ENCODE assay signal across 8 mouse cellular contexts in the genomic region with DNA sequence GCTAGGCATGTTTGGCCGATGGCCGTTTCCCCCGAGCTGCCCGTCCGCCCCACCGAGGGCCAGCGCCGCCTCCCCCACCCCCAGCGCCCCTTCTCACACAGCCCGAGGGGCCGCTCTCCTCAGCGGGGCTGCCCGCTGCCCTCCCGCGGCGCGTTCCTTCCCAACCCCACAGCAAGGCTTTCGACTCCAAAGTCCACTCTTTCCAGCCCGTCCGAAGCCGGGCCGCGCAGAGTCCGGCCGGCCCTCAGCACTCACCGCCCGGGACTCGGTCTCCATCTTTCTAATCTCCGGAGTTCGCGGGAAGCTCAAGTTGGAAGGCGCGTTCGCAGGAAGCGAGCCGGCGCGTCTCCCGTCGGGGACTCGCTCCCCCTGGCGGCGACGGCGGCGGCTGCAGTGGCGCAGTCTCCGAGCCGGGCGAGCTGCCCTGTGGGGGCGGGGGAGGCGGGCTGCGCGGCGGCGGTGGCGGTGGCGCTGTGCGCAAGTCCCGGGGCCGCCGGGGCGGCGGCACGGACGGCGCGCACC. TPM values are rescaled to one million over a fixed set of nuclear protein-coding genes. Genes with fewer than 3 reads are reported as not detected.
DNase-seq lines count a peak whose midpoint lies in the region; ATAC-seq and TF ChIP-seq lines count a peak whose summit lies in the region.

A gene (minus strand): TSS at position 426 of the 522 bp plus-strand sequence.

- H3K9ac ChIP-seq in ES-E14 (ENCODE audit: insufficient read depth, low read depth, low read length, poor library complexity, severe bottlenecking), result peak within 1 kb of the TSS; percentile 36; the same call in 1 of the 2 replicates
- no peak within 1 kb of the TSS for H3K9ac ChIP-seq in hindbrain, embryonic 11.5 days (ENCODE audit: low read depth, low read length)
- no peak within 1 kb of the TSS for H3K9ac ChIP-seq in lung, embryonic 14.5 days

- peak within 1 kb of the TSS; percentile 71 to 75 for H3K4me3 ChIP-seq in ES-E14 (ENCODE audit: insufficient read depth in 1 of 2, low read depth in 1 of 2, low read length in 2 of 2, poor library complexity in 1 of 2, severe bottlenecking in 1 of 2)
- peak within 1 kb of the TSS; percentile 44 for H3K4me3 ChIP-seq in hindbrain, embryonic 11.5 days (ENCODE audit: low read depth, low read length)
- H3K4me3 ChIP-seq in lung, embryonic 14.5 days (ENCODE audit: low read depth, low read length), result peak within 1 kb of the TSS; percentile 46
- H3K4me3 ChIP-seq in olfactory bulb, adult 2 months (ENCODE audit: insufficient read depth, low read depth, low read length), result peak within 1 kb of the TSS; percentile 43

- TF ChIP-seq CTCF in lung, embryonic 14.5 days (IDR thresholded peaks at IDR 0.05; ENCODE audit: low read depth), result peak; percentile 55
- TF ChIP-seq CTCF in olfactory bulb, adult 2 months (IDR thresholded peaks at IDR 0.05; ENCODE audit: insufficient read depth, low read depth, low read length), result peak; percentile 33; the same call in 1 of the 2 replicates

- no peak for TF ChIP-seq POLR2A in olfactory bulb, adult 2 months (IDR thresholded peaks at IDR 0.05; ENCODE audit: insufficient read depth, low read depth, low read length)

- H3K36me3 ChIP-seq in ES-E14 (ENCODE audit: control insufficient read depth, insufficient read depth, low read length, poor library complexity, severe bottlenecking), result no peaks in the 10 kb centered on the region
- no peaks in the 10 kb centered on the region for H3K36me3 ChIP-seq in hindbrain, embryonic 11.5 days (ENCODE audit: control insufficient read depth, insufficient read depth, low read length)
- H3K36me3 ChIP-seq in lung, embryonic 14.5 days (ENCODE audit: insufficient read depth), result no peaks in the 10 kb centered on the region

- 0 out of 2 replicates have a peak, but pooled peaks have one; percentile 41 for ATAC-seq in frontal cortex, adult (ENCODE audit: low TSS enrichment)
- ATAC-seq in hindbrain, embryonic 11.5 days (ENCODE audit: low FRiP score), result peak; percentile 93
- peak; percentile 86 for ATAC-seq in lung, embryonic 14.5 days (ENCODE audit: insufficient read depth)

- peak; percentile 66 for DNase-seq in ES-E14 (ENCODE audit: low read depth, low spot score)
- DNase-seq in cerebellum, postnatal 10 days, result peak; percentile 88 to 90
- DNase-seq in hindbrain, embryonic 11.5 days (ENCODE audit: low spot score), result peak; percentile 83
- peak; percentile 17 for DNase-seq in layer of hippocampus, adult 9-10 months (ENCODE audit: low spot score)
- DNase-seq in lung, embryonic 14.5 days, result peak; percentile 83
- DNase-seq in testis, postnatal 14 days (ENCODE audit: low spot score), result peak; percentile 88

- no peaks in the 10 kb centered on the region for H3K9me3 ChIP-seq in ES-E14 (ENCODE audit: control insufficient read depth, insufficient read depth, low read depth, low read length)
- no peaks in the 10 kb centered on the region for H3K9me3 ChIP-seq in hindbrain, embryonic 11.5 days (ENCODE audit: control insufficient read depth, low read length)
- H3K9me3 ChIP-seq in lung, embryonic 14.5 days (ENCODE audit: low read depth, low read length), result peaks cover 7% of the 10 kb centered on the region; the same call in 1 of the 2 replicates

- 14% methylated on average over 56 of the region's 68 CpGs for WGBS in hindbrain, embryonic 11.5 days
- WGBS in lung, embryonic 14.5 days, result 15% methylated on average over 66 of the region's 68 CpGs
- WGBS in olfactory bulb, adult 2 months, result 15% methylated on average over 68 of the region's 68 CpGs

- 0 out of 4 replicates have a peak, but pooled peaks cover 0 to 3% of the 10 kb centered on the region in 2 experiments for H3K4me1 ChIP-seq in ES-E14 (ENCODE audit: control insufficient read depth in 2 of 2, insufficient read depth in 2 of 2, low read length in 2 of 2, poor library complexity in 1 of 2)
- no peaks in the 10 kb centered on the region for H3K4me1 ChIP-seq in hindbrain, embryonic 11.5 days (replicated peaks; ENCODE audit: control insufficient read depth, insufficient read depth, low read length)
- no peaks in the 10 kb centered on the region for H3K4me1 ChIP-seq in lung, embryonic 14.5 days (ENCODE audit: insufficient read depth)
- no peaks in the 10 kb centered on the region for H3K4me1 ChIP-seq in olfactory bulb, adult 2 months (ENCODE audit: control insufficient read depth, insufficient read depth, low read length)

- in situ Hi-C loops in ES-E14 (cut with MboI; ENCODE audit: low sequenced_read_pairs in 2 of 2, unreplicated experiment in 2 of 2), result no loop called here

- peak within 1 kb of the TSS; percentile 51 for H3K4me2 ChIP-seq in hindbrain, embryonic 11.5 days (replicated peaks; ENCODE audit: low read depth, low read length)
- peak within 1 kb of the TSS; percentile 63 for H3K4me2 ChIP-seq in lung, embryonic 14.5 days

- peaks cover 14% of the 10 kb centered on the region for H3K27me3 ChIP-seq in hindbrain, embryonic 11.5 days (ENCODE audit: control insufficient read depth, insufficient read depth, low read length)
- H3K27me3 ChIP-seq in lung, embryonic 14.5 days (ENCODE audit: insufficient read depth, low read length), result peaks cover 25% of the 10 kb centered on the region

- H3K27ac ChIP-seq in ES-E14 (ENCODE audit: insufficient read depth, low read depth, low read length, poor library complexity, severe bottlenecking), result no peak within 1 kb of the TSS
- H3K27ac ChIP-seq in hindbrain, embryonic 11.5 days (ENCODE audit: low read depth, low read length), result no peak within 1 kb of the TSS
- no peak within 1 kb of the TSS for H3K27ac ChIP-seq in lung, embryonic 14.5 days (ENCODE audit: low read depth)
- H3K27ac ChIP-seq in olfactory bulb, adult 2 months (ENCODE audit: insufficient read depth, low read depth, low read length), result no peak within 1 kb of the TSS

TF ChIP-seq in ES-E14, 5 proteins besides CTCF, POLR2A, EP300 and RAD21:
- TF ChIP-seq HCFC1 (IDR thresholded peaks at IDR 0.05; ENCODE audit: borderline replicate concordance, insufficient read depth, low read length), result no peak
- TF ChIP-seq ZNF384 (IDR thresholded peaks at IDR 0.05; ENCODE audit: low read depth, low read length), result no peak
- TF ChIP-seq ZC3H11A (IDR thresholded peaks at IDR 0.05; ENCODE audit: borderline replicate concordance, low read depth, low read length), result no peak
- no peak for TF ChIP-seq MAFK (IDR thresholded peaks at IDR 0.05; ENCODE audit: insufficient read depth, low read depth, low read length)
- TF ChIP-seq CHD2 (IDR thresholded peaks at IDR 0.05; ENCODE audit: low read depth, low read length), result no peak

RNA-seq across cellular contexts. Expression of the gene that starts here (rescaled TPM):
- 2.9 and 3.5 TPM in 2 replicates for total RNA-seq in ES-E14 (2012; rRNA removed)
- 0.20 and 0.42 TPM in 2 replicates for polyA plus RNA-seq in hindbrain, embryonic 11.5 days (2014; fragmentation: Nextera tagmentation; extraction: Ambion mirVana)
- polyA plus RNA-seq in lung, embryonic 14.5 days (2014; fragmentation: Nextera tagmentation; extraction: Ambion mirVana), result 0.32 TPM in 1 of 2 replicates, not detected in the other
- polyA plus RNA-seq in olfactory bulb, adult 2 months (2012; ENCODE audit: insufficient read depth, insufficient read length, low replicate concordance, missing spikeins), result not detected in 2 replicates

Comparison
In these comparisons a context has a peak if more than half of its experiments do, and no peak if none do; other contexts are left out.
1. Peak in DNase-seq, ATAC-seq, H3K4me3 ChIP-seq and H3K4me2 ChIP-seq in hindbrain, embryonic 11.5 days; RNA of the gene not detected or under 1 TPM.
2. Peak in DNase-seq, ATAC-seq, H3K4me3 ChIP-seq and H3K4me2 ChIP-seq in lung, embryonic 14.5 days; RNA of the gene not detected or under 1 TPM.
3. DNase-seq: peak in every context shown above with its lines; median percentile 89 in cerebellum, postnatal 10 days; 88 in testis, postnatal 14 days; 83 in hindbrain, embryonic 11.5 days; 83 in lung, embryonic 14.5 days; 66 in ES-E14; 17 in layer of hippocampus, adult 9-10 months.
4. ATAC-seq: peak in every context shown above with its lines; median percentile 93 in hindbrain, embryonic 11.5 days; 86 in lung, embryonic 14.5 days; 41 in frontal cortex, adult.